Mouse (Mus musculus) spleen, adult 2 months (tissue): Measurements from ENCODE around the gene Map1b. TPM values are rescaled to one million over a fixed set of nuclear protein-coding genes. Genes with fewer than 3 reads are reported as not detected.

ENCODE experiments used
- DNase-seq, 2 experiments: peaks; one replicate each; pipeline versions ENCODE4 v3.0.0 to v3.0.0-alpha.2; 2012 to 2021; ENCODE audit warnings: low spot score in 2 of 2, low read depth in 1 of 2
- H3K27ac ChIP-seq: fragments of 200-500 bp; 2 replicates; pipeline ENCODE4 v1.5.1; 2012; ENCODE audit warnings: low read length, inconsistent platforms; ENCODE audit not compliant: insufficient read depth
- H3K27me3 ChIP-seq: fragments of 200-500 bp; 2 replicates; pipeline ENCODE4 v1.6.1; 2012; ENCODE audit warnings: mild to moderate bottlenecking, moderate library complexity, low read length, inconsistent platforms; ENCODE audit not compliant: control insufficient read depth, insufficient read depth
- H3K36me3 ChIP-seq: fragments of 200-500 bp; 2 replicates; pipeline ENCODE4 v1.6.1; 2012; ENCODE audit warnings: mild to moderate bottlenecking, low read length, inconsistent platforms; ENCODE audit not compliant: control insufficient read depth, insufficient read depth
- H3K4me1 ChIP-seq: fragments of 200-500 bp; 2 replicates; pipeline ENCODE4 v1.6.1; 2011; ENCODE audit warnings: inconsistent platforms; ENCODE audit not compliant: control insufficient read depth, insufficient read depth, insufficient read length
- H3K4me3 ChIP-seq: fragments of 200-500 bp; 2 replicates; pipeline ENCODE4 v1.5.1; 2011; ENCODE audit warnings: mild to moderate bottlenecking, inconsistent platforms; ENCODE audit not compliant: insufficient read depth, insufficient read length; ENCODE audit errors: extremely low read depth
- CTCF ChIP-seq: fragments of 200-500 bp; IDR thresholded peaks from 2 replicates; pipeline ENCODE4 v1.5.1; 2011; ENCODE audit warnings: mild to moderate bottlenecking, inconsistent platforms; ENCODE audit not compliant: insufficient read depth, insufficient read length, insufficient replicate concordance; ENCODE audit errors: extremely low read depth
- POLR2A ChIP-seq: fragments of 200-500 bp; IDR thresholded peaks from 2 replicates; pipeline ENCODE4 v1.6.1; 2011; ENCODE audit warnings: low read depth, low read length, inconsistent platforms
- WGBS: fragments of 180-500 bp; shearing (Covaris S2); methylation state at CpG from one replicate; pipeline ENCODE4 v1.1.7; 2018; 5-methylcytosine and 5-hydroxymethylcytosine counted together
- polyA plus RNA-seq: library from polyadenylated mRNA; depleted of rRNA; stranded (reverse); fragments of >200 nt; gene quantifications from 2 replicates; pipeline ENCODE4 v1.2.3, GENCODE M21; 2012

Gene Map1b
- polyA plus RNA-seq, 1 experiment = 0.35 TPM

DNA sequence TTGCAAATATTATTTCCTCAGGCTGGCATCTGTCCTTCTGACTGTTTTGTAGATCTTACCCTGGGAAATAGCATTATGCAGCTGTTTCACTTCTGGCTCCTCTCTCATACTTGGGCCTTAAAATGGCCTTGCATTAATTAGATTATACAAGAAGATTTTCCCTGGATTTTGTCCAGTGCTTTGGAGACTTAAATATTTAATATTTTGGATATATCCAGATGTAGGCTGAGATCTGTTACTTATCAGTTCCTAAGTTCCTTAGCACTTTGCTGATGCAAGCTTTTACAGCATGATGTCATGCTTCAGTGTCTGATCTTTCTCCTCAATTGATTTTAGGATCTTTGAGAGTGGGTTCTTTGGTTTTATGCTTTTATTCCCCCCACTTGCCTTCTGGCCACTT, 11.6 kb upstream of the Map1b start:
- no peaks in the 10 kb centered on the region for H3K27me3 ChIP-seq
- H3K36me3 ChIP-seq = no peaks in the 10 kb centered on the region
- no peaks in the 10 kb centered on the region for H3K4me1 ChIP-seq
- TF ChIP-seq POLR2A = no peak
- no peak for TF ChIP-seq CTCF
- no peak overlapping the region for H3K4me3 ChIP-seq
- no peak for DNase-seq
- H3K27ac ChIP-seq = no peak overlapping the region

DNA sequence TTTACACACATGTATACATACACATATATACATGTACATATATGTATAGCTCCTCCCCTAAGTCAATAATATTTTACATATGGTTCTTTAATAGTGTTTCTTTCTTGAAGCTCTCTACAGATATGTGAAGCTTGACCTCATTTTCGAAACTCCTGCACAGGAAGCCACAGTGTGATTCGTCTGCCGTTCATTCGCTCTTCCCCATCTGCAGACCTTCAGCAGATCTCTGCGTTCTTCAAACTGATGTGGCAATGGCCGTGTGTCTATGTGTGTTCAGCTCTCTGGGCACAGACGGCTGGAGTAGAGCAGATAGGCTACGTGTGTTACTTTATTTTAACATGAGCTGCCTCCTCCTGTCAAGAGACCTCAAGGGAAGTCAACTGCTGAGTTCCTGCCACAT, 9.2 kb upstream of the Map1b start:
- Histone ChIP-seq H3K36me3 (no peaks in the 10 kb centered on the region), H3K4me3 (no peak overlapping the region), H3K4me1 (no peaks in the 10 kb centered on the region), H3K27ac (no peak overlapping the region), H3K27me3 (no peaks in the 10 kb centered on the region)
- DNase-seq = no peak
- 49% methylated on average over 8 of the region's 8 CpGs for WGBS
- TF ChIP-seq POLR2A (no peak), CTCF (no peak)

DNA sequence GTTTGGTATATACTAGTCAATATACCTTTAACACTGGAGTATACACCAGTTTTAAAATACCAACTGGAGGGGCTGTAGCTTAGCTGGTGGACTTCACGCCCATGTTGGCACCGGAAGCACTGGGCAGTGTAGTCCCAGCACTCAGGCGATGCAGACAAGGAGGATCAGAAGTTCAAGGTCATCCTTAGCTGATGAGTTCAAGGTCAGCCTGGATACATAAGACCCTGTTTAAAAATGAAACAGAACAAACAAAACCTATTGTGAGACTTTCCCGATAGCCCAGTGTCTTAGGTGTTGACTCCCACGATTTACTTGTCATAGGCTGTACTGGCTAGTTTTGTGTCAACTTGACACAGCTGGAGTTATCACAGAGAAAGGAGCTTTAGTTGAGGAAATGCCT, 1.5 kb upstream of the Map1b start:
- Histone ChIP-seq H3K27ac (no peak overlapping the region), H3K4me1 (peaks cover 2% of the 10 kb centered on the region), H3K27me3 (peaks cover 14% of the 10 kb centered on the region), H3K4me3 (no peak overlapping the region), H3K36me3 (no peaks in the 10 kb centered on the region)
- 96% methylated on average over 5 of the region's 5 CpGs for WGBS
- no peak for DNase-seq
- TF ChIP-seq POLR2A (no peak), CTCF (no peak)

DNA sequence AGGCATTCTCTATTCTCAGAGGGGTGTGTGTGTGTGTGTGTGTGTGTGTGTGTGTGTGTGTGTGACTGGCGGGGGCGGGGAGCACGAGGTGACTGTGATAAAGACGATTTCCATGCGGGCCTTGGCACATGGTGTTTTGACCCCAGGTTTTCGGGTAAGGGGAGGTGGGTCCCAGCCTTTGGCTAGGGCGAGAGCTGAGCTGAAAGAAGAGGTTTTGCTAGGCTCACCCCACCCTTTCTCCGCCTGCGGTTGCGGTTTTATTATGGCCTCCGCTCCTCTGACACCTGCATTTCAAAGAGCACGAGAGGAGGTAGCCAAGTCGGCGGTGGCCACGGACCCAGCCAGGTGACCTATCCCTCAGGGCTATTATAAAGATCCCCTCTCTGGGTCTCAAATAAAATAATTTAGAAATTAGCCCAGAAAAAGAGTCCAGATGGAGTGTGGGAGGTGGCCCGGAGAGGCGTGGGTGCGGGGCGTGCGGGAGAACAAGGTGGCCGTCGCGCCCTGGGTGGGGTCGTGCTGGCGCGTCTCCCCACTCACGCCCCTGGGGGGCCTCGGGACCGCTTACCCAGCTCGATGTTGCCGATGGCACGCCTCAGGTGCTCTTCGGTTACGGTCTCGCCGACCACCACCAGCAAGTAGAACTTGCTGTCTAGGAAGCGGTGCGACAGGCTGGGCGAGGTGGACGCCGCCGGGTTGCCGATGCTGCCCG, 448 bp downstream of the Map1b start:
- H3K27me3 ChIP-seq = peaks cover 14% of the 10 kb centered on the region
- TF ChIP-seq POLR2A = no peak
- TF ChIP-seq CTCF = no peak
- H3K4me3 ChIP-seq = peak overlapping the region; percentile 39; the same call in 1 of the 2 replicates
- no peak for DNase-seq
- peaks cover 2% of the 10 kb centered on the region for H3K4me1 ChIP-seq
- H3K36me3 ChIP-seq = no peaks in the 10 kb centered on the region
- no peak overlapping the region for H3K27ac ChIP-seq
- WGBS = 2% methylated on average over 44 of the region's 44 CpGs

DNA sequence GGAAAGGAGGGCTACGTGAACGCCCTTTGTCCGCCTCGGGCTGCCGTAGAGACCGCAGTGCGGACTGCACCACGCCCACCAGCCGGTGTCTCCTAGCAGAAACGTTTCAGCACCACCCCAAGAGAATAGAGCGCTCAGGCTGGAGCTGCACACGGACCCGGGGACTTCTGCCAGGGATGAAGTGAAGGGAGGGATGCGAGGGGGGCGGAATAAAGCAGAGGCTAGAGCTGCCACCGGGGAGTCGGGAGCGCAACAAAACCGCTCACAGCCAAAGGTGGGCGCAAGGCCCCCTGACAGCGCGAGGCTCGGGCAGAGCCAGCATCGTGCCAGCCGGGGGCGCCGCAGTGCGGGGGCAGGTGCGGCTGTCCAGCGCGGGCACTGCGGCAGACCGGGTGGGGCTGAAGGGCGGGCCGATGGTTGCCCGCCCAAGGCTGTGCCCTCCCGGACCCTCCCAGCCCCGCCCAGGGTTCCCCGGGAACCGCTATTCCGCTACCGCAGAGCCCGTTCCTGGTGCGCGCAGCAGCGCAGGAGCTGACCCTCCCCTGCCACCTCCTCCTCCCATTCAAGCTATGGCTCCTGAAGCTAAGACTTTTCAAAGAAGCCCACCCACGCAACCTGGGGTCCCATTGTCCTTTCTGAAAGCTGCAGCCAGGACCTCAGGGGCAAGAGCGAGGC, 1.3 kb downstream of the Map1b start:
- Histone ChIP-seq H3K36me3 (no peaks in the 10 kb centered on the region), H3K27me3 (peaks cover 14% of the 10 kb centered on the region), H3K4me1 (peaks cover 2% of the 10 kb centered on the region), H3K27ac (no peak overlapping the region), H3K4me3 (peak overlapping the region; percentile 21; the same call in 1 of the 2 replicates)
- TF ChIP-seq CTCF (no peak), POLR2A (no peak)
- no peak for DNase-seq
- 2% methylated on average over 48 of the region's 48 CpGs for WGBS

DNA sequence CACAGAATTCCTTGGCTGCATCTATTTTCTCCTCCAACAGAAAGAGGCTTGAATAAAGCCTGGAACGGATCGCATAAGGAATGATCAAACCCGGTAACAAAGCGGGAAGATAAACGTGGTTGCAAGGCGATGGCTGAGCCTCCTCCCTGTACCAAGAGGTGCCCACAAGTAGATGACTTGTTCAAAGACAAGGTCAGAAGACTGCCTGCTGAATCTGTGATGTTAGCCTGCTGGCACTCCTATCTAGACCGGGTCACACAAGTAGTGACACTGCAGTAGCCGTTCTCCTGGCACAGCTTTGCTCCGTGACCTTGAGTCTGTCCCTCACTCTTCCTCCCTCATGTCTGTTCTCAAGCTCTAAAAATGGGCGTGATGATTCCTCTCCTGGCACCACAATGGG, 2.4 kb downstream of the Map1b start:
- peaks cover 14% of the 10 kb centered on the region for H3K27me3 ChIP-seq
- DNase-seq = no peak
- no peaks in the 10 kb centered on the region for H3K36me3 ChIP-seq
- peaks cover 2% of the 10 kb centered on the region for H3K4me1 ChIP-seq
- 51% methylated on average over 10 of the region's 10 CpGs for WGBS
- TF ChIP-seq CTCF (no peak), POLR2A (no peak)
- no peak overlapping the region for H3K27ac ChIP-seq
- H3K4me3 ChIP-seq = no peak overlapping the region

DNA sequence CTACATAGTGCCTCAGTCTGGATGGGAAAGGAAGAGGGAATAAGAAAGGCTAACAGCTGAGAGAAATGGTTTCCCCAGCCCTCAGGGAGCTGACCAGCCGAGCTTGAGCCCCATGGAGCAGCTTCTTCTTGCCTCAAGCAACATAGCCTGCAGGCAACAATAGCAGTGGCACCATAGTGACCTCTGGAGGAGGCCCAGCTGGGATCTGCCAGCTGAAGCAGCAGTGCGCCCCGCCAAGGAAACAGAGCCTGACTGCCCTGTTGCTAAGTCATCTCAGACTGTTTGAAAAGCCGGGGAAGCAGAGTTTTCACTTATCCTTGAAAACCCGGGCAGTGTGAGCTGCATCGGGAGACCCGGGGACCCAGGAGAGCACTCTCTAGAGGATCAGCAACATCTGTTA, 3.2 kb downstream of the Map1b start:
- peaks cover 14% of the 10 kb centered on the region for H3K27me3 ChIP-seq
- no peak for DNase-seq
- no peaks in the 10 kb centered on the region for H3K36me3 ChIP-seq
- H3K4me3 ChIP-seq = no peak overlapping the region
- peaks cover 2% of the 10 kb centered on the region for H3K4me1 ChIP-seq
- WGBS = 4% methylated on average over 7 of the region's 7 CpGs
- no peak overlapping the region for H3K27ac ChIP-seq
- TF ChIP-seq CTCF (no peak), POLR2A (no peak)
